In the genomic region with DNA sequence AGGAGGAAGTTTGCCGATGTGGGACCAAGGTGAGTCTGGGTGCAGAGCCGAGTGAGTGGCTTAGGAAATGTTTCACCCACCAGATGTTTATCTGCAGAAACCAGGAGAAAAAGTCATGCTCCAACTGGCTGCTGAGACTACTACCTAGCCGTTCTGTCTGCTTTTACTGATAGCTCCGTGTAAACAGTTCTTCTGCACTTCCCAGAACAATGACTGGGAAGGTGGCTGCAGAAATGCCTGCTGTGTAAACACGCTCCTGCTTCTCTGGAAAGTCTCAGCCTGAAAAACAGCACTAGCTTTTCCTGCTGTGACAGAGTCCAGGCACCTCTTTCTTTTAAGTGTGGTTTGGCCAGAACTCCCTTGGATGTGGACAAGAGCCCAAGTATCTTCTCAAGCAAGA, we compare ENCODE assay signal across 18 mouse cellular contexts. TPM values are rescaled to one million over a fixed set of nuclear protein-coding genes. Genes with fewer than 3 reads are reported as not detected.
DNase-seq lines count a peak whose midpoint lies in the region; ATAC-seq and TF ChIP-seq lines count a peak whose summit lies in the region.
"Had no signal": no experiment of that assay in that cellular context is flagged by ENCODE, and none has a peak within 500 bp of the region (broad histone marks: within the 10 kb centered on the region; RNA-seq: fewer than 3 reads in every experiment).

No protein-coding gene starts in this region.

- ATAC-seq in heart, embryonic 12.5 days (ENCODE audit: insufficient number of reproducible peaks, low FRiP score), result peak; percentile 68
- ATAC-seq: forebrain, embryonic 13.5 days; midbrain, embryonic 16.5 days had no signal

- no peak for DNase-seq in heart, postnatal 36 days
- peak; percentile 10 for DNase-seq in lung, postnatal 36 days
- DNase-seq in lung, postnatal 14 days, result no peak
- DNase-seq in cerebellum, adult 8-10 months, result no peak
- no peak for DNase-seq in natural killer cell, adult 2 months (ENCODE audit: low spot score in 2 of 2)
- DNase-seq: cerebellum, adult 2 months; kidney, adult 18-20 months; kidney, postnatal 25 days; lung, adult 18-20 months; thymus, adult 18-20 months; thymus, postnatal 4 days had no signal

- no peak overlapping the region for H3K4me2 ChIP-seq in heart, embryonic 12.5 days
- H3K4me2 ChIP-seq: forebrain, embryonic 13.5 days; hindbrain, embryonic 14.5 days; liver, embryonic 11.5 days had no signal

- no peak overlapping the region for H3K9ac ChIP-seq in heart, embryonic 12.5 days
- H3K9ac ChIP-seq: forebrain, embryonic 13.5 days; hindbrain, embryonic 14.5 days had no signal

- H3K27me3 ChIP-seq in heart, embryonic 12.5 days (replicated peaks), result no peaks in the 10 kb centered on the region
- H3K27me3 ChIP-seq in small intestine, adult 2 months (ENCODE audit: control insufficient read depth, insufficient read depth, low read length), result no peaks in the 10 kb centered on the region
- H3K27me3 ChIP-seq: forebrain, embryonic 13.5 days had no signal

- no peak for TF ChIP-seq POLR2A in small intestine, adult 2 months (IDR thresholded peaks at IDR 0.05; ENCODE audit: low read depth, low read length)

- no peak overlapping the region for H3K4me3 ChIP-seq in heart, embryonic 12.5 days
- H3K4me3 ChIP-seq in small intestine, adult 2 months (ENCODE audit: low read depth, low read length), result no peak overlapping the region
- H3K4me3 ChIP-seq: embryonic facial prominence, embryonic 10.5 days; forebrain, embryonic 13.5 days had no signal

- 26% methylated on average over 5 of the region's 5 CpGs for WGBS in heart, embryonic 12.5 days
- 10% methylated on average over 5 of the region's 5 CpGs for WGBS in small intestine, adult 2 months

- no peaks in the 10 kb centered on the region for H3K9me3 ChIP-seq in heart, embryonic 12.5 days (replicated peaks)
- H3K9me3 ChIP-seq: embryonic facial prominence, embryonic 10.5 days; forebrain, embryonic 13.5 days had no signal

- H3K4me1 ChIP-seq in heart, embryonic 12.5 days (replicated peaks), result peaks cover 33% of the 10 kb centered on the region
- peaks cover 16% of the 10 kb centered on the region; the same call in 1 of the 2 replicates for H3K4me1 ChIP-seq in small intestine, adult 2 months (ENCODE audit: control insufficient read depth, insufficient read depth, insufficient read length, low read length)
- H3K4me1 ChIP-seq: embryonic facial prominence, embryonic 10.5 days; forebrain, embryonic 13.5 days had no signal

- no peaks in the 10 kb centered on the region for H3K36me3 ChIP-seq in heart, embryonic 12.5 days
- no peaks in the 10 kb centered on the region for H3K36me3 ChIP-seq in small intestine, adult 2 months (ENCODE audit: control insufficient read depth, insufficient read depth, low read length)
- H3K36me3 ChIP-seq: embryonic facial prominence, embryonic 10.5 days had no signal

- intact Hi-C loops in heart, postnatal 36 days (cut with DNase I), result loop anchor here (2.0 kb wide), 1 partner anchor 36 kb away; no protein-coding TSS in a partner anchor

- TF ChIP-seq CTCF in small intestine, adult 2 months (IDR thresholded peaks at IDR 0.05; ENCODE audit: extremely low read depth, insufficient read length, insufficient replicate concordance, low read depth, low read length), result no peak

- peak overlapping the region; percentile 65 for H3K27ac ChIP-seq in heart, embryonic 12.5 days (ENCODE audit: poor library complexity, severe bottlenecking)
- H3K27ac ChIP-seq in small intestine, adult 2 months (ENCODE audit: insufficient read depth, low read depth, low read length), result peak overlapping the region; percentile 20; the same call in 1 of the 2 replicates
- H3K27ac ChIP-seq: embryonic facial prominence, embryonic 10.5 days; forebrain, embryonic 13.5 days; hindbrain, embryonic 14.5 days had no signal

RNA-seq across cellular contexts. Expression of a gene that starts 6.5 kb away (rescaled TPM):
- polyA plus RNA-seq in heart, embryonic 12.5 days (2016; fragmentation: Nextera tagmentation; extraction: Ambion mirVana), result 203 and 205 TPM in 2 replicates
- total RNA-seq in heart, postnatal 36 days (2021), result 1,000 to 10,000 TPM; 1,415 to 1,925 TPM
- 33.4 and 56.9 TPM in 2 replicates for polyA plus RNA-seq in small intestine, adult 2 months (2012; rRNA removed)
